Mouse (Mus musculus) olfactory bulb, adult 2 months (tissue): ENCODE data around the gene Uba5. TPM values are rescaled to one million over a fixed set of nuclear protein-coding genes. Genes with fewer than 3 reads are reported as not detected.
A peak's percentile ranks its signal among the peaks of the same experiment; 100 is the strongest.

Experiments used
- H3K27ac ChIP-seq: fragments of 200-500 bp; 2 replicates; pipeline ENCODE4 v1.5.1; 2012; ENCODE audit warnings: low read depth, low read length; ENCODE audit not compliant: insufficient read depth
- H3K4me1 ChIP-seq: fragments of 200-500 bp; 2 replicates; pipeline ENCODE4 v1.6.1; 2012; ENCODE audit warnings: low read length; ENCODE audit not compliant: control insufficient read depth, insufficient read depth
- H3K4me3 ChIP-seq: fragments of 200-500 bp; 2 replicates; pipeline ENCODE4 v1.5.1; 2012; ENCODE audit warnings: mild to moderate bottlenecking, low read depth, low read length, moderate library complexity; ENCODE audit not compliant: insufficient read depth
- CTCF ChIP-seq: fragments of 200-500 bp; IDR thresholded peaks from 2 replicates; pipeline ENCODE4 v1.5.1; 2012; ENCODE audit warnings: low read depth, mild to moderate bottlenecking, low read length, moderate library complexity; ENCODE audit not compliant: insufficient read depth
- POLR2A ChIP-seq: fragments of 200-500 bp; IDR thresholded peaks from 2 replicates; pipeline ENCODE4 v1.6.1; 2012; ENCODE audit warnings: mild to moderate bottlenecking, low read depth, low read length, moderate library complexity; ENCODE audit not compliant: insufficient read depth
- WGBS: fragments of 180-500 bp; shearing (Covaris S2); methylation state at CpG from one replicate; pipeline ENCODE4 v1.1.7; 2018; 5-methylcytosine and 5-hydroxymethylcytosine counted together
- polyA plus RNA-seq: library from polyadenylated mRNA; stranded (reverse); fragments of >200 nt; gene quantifications from 2 replicates; pipeline ENCODE4 v1.2.4, GENCODE M21; 2012; ENCODE audit warnings: low replicate concordance; ENCODE audit not compliant: missing spikeins, insufficient read depth, insufficient read length

Uba5 gene
- polyA plus RNA-seq, 1 experiment: not detected

DNA sequence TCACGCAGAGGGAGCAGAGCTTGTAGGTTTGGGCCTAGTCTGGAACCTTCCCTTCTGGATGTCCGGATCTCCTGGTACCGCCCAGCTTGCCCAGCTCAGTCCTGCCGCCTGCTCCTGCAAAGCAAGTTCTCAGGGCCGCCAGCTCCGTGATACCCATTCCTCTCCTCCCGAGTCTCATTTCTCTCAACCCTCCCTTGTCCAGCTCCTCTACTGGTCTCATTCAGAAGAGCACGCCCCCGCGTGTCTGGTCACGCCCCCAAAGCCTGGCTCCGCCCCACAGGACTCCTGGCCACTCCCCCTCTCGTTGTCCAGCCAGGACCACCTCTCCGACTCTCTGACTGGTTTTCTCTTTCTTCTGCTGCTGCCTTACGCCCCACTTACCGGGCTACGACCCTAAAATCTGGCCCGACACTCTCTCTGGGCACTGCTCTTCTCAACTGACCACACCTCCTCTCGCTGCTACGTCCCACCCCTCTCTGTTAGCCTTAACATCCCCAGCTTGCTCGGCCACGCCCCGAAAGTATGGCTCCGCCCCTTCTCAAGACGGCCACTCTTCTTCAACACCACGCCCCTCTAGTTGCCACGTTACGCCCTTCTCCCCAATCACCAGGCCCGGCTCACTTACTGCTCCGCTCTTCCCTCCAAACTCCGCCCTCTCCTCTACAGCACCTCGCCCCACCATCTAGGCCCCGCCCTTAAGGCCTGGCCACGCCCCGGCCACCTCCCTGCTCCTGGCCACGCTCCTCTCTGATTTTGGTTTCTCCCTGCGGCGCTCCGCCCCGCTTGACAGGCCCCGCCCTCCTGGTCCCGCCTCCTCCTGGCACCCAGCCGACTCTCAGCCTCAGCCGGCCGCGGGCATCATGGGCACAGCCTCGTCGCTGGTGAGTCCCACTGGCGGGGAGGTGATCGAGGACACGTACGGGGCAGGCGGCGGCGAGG, 60.7 kb downstream of the Uba5 start, which contains the start of gene Nphp3:
Gene Nphp3, plus strand, starts transcription at position 624 of the 939 bp plus-strand sequence.
- H3K4me3 ChIP-seq: peak within 1 kb of the TSS; percentile 71
- TF ChIP-seq POLR2A (peak; percentile 30; the same call in 1 of the 2 replicates), CTCF (no peak)
- H3K27ac ChIP-seq: peak within 1 kb of the TSS; percentile 35; the same call in 1 of the 2 replicates
- H3K4me1 ChIP-seq: 0 out of 2 replicates have a peak, but pooled peaks cover 6% of the 10 kb centered on the region
- WGBS: 1% methylated on average over 55 of the region's 55 CpGs

DNA sequence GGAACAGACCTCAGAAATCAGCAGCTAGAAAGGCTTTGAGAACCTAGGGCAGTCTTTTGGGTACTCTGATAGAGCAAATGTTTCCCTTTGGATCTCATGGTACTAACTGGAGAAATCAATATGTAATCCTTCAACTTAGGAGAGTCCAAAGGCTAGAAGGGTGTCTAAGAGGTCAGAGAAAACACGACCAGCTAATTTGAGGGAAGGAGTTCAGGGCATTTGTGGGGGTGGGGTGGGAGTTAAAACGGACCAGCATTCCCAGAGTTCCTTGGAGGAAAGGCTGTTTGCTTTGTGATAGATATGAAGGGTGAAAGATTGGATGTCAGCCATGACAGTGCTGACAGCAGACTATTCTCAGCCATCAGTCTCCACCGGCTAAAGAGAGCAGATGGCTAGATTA, 62.3 kb downstream of the Uba5 start:
- H3K27ac ChIP-seq: no peak overlapping the region

More for the DNA sequence above, 62.3 kb downstream of the Uba5 start:
- 73% methylated on average over 3 of the region's 3 CpGs for WGBS
- TF ChIP-seq POLR2A (no peak), CTCF (no peak)
- 0 out of 2 replicates have a peak, but pooled peaks cover 6% of the 10 kb centered on the region for H3K4me1 ChIP-seq
- no peak overlapping the region for H3K4me3 ChIP-seq

Other genes starting within 250 kb of the Uba5 start
- gene Nphp3, start 60.6 kb downstream of the Uba5 start, polyA plus RNA-seq: not detected in 2 replicates
- gene Gm28305, start 22.5 kb downstream of the Uba5 start, polyA plus RNA-seq: not detected in 2 replicates
- gene Acad11, start 243 bp upstream of the Uba5 start, polyA plus RNA-seq: not detected in 2 replicates
- not detected in 2 replicates for gene Ackr4, start 63.8 kb upstream of the Uba5 start, polyA plus RNA-seq
- not detected in 2 replicates for gene Dnajc13, start 199.8 kb upstream of the Uba5 start, polyA plus RNA-seq